ENCODE assay signal across 8 mouse cellular contexts in the genomic region with DNA sequence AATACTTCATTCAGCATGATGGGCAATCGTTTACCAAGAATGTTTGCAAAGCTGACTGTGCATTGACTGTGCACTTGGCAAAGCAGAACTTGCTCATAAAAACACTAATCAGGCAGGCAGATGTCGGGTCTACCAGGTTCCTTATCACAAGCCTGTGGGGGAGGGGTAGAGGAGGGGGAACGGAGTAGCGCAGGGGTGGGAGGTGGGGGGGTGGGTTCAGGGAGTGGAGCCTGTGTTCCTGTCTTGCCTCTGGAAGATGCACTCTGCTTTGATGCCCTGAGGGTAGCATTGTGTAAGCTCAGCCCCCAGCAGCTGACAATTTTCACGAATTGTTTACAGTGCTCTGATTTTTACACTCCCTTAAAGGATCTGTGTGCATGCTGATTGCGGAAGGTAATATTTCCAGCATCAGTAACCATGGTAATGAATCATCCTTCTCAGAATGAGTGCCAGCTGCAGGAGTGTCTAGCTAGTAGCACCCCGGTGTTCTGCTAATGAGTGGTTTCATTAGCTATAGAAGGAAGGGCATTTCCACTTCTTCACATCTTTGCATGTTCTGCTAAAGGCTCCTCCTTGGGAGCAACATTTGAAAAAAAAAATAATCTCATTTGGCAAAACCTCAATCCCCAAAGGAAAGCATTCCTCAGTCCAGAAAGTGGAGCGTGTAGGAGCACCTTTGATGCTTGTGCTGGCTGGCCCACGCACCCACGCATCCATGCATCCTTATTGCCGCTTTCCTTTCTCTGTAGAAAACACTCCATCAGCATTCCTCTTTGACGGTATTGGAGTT. TPM values are rescaled to one million over a fixed set of nuclear protein-coding genes. Genes with fewer than 3 reads are reported as not detected.
A peak's percentile ranks its signal among the peaks of the same experiment; 100 is the strongest.
DNase-seq lines count a peak whose midpoint lies in the region; ATAC-seq lines count a peak whose summit lies in the region.

No protein-coding gene starts in this region.

- H3K36me3 ChIP-seq in embryonic facial prominence, embryonic 13.5 days, result no peaks in the 10 kb centered on the region

- no peak for ATAC-seq in embryonic facial prominence, embryonic 13.5 days (ENCODE audit: insufficient number of reproducible peaks, insufficient read depth, low FRiP score, low TSS enrichment, low read depth)
- no peak for ATAC-seq in inflammation-experienced regulatory T-cells, adult 6 months

- WGBS in embryonic facial prominence, embryonic 13.5 days, result 12% methylated on average over 12 of the region's 12 CpGs

- intact Hi-C loops in left cerebral cortex, postnatal 25 days (cut with DNase I), result no loop called here

- H3K4me2 ChIP-seq in embryonic facial prominence, embryonic 13.5 days, result peak overlapping the region; percentile 39

- H3K4me3 ChIP-seq in embryonic facial prominence, embryonic 13.5 days, result no peak overlapping the region

- H3K27me3 ChIP-seq in embryonic facial prominence, embryonic 13.5 days, result no peaks in the 10 kb centered on the region

- no peak overlapping the region for H3K9ac ChIP-seq in embryonic facial prominence, embryonic 13.5 days

- DNase-seq in right cerebral cortex, adult 18-20 months, result peak; percentile 63
- no peak for DNase-seq in right cerebral cortex, postnatal 4 days
- peak; percentile 54 to 80 for DNase-seq in left cerebral cortex, postnatal 25 days (ENCODE audit: low spot score in 2 of 2)
- peak; percentile 33 to 49 for DNase-seq in right cerebral cortex, postnatal 36 days (ENCODE audit: low spot score in 2 of 2)
- DNase-seq in gastrocnemius, postnatal 4 days (ENCODE audit: low spot score in 2 of 2), result no peak
- no peak for DNase-seq in lung, postnatal 14 days

- peaks cover 36% of the 10 kb centered on the region for H3K4me1 ChIP-seq in embryonic facial prominence, embryonic 13.5 days

- H3K9me3 ChIP-seq in embryonic facial prominence, embryonic 13.5 days, result no peaks in the 10 kb centered on the region

- H3K27ac ChIP-seq in embryonic facial prominence, embryonic 13.5 days, result no peak overlapping the region; the same call in 1 of the 2 replicates

RNA-seq across cellular contexts. Expression of gene Amer2, which starts 36.8 kb away (rescaled TPM):
- polyA plus RNA-seq in embryonic facial prominence, embryonic 13.5 days (2015; fragmentation: Nextera tagmentation; extraction: Ambion mirVana), result 4.0 and 5.1 TPM in 2 replicates
- 10 to 100 TPM; 37.3 to 38.0 TPM for total RNA-seq in left cerebral cortex, postnatal 25 days (2021)
- total RNA-seq in gastrocnemius, postnatal 4 days (2021), result under 1 TPM; 0.29 to 0.44 TPM
- not detected for polyA plus RNA-seq in inflammation-experienced regulatory T-cells, adult 6 months (2017; shearing (Covaris generic))

Comparison
In these comparisons a context has a peak if more than half of its experiments do, and no peak if none do; other contexts are left out.
1. DNase-seq: peak in right cerebral cortex, adult 18-20 months (single experiment), left cerebral cortex, postnatal 25 days (2 of 2) and right cerebral cortex, postnatal 36 days (2 of 2); none in right cerebral cortex, postnatal 4 days (single experiment), gastrocnemius, postnatal 4 days (0 of 2) and lung, postnatal 14 days (single experiment).
2. RNA of gene Amer2, which starts 36.8 kb away (total RNA-seq): 37.3 to 38.0 TPM in left cerebral cortex, postnatal 25 days; 0.29 to 0.44 TPM in gastrocnemius, postnatal 4 days; every median in the first group is over 10 times any median in the second.